Mouse (Mus musculus): ENCODE data around the gene Il17ra.

Il17ra gene

GRCm38 (mm10) chr6:120463086-120463871 is at the start of gene Il17ra:
Gene Il17ra, plus strand, starts transcription at chr6:120463247.
- DNase-seq (ENCODE audit: extremely low spot score) = peak; percentile 82

- no peak for DNase-seq (ENCODE audit: extremely low spot score)
Measured at GRCm38 (mm10) chr6:120438161-120438560, 24.9 kb upstream of the Il17ra start.

GRCm38 (mm10) chr6:120442171-120442749 is 20.8 kb upstream of the Il17ra start:
- no peak for DNase-seq (ENCODE audit: extremely low spot score)

GRCm38 (mm10) chr6:120443363-120444355 is 19.4 kb upstream of the Il17ra start:
- no peak for DNase-seq (ENCODE audit: extremely low spot score)

- DNase-seq (ENCODE audit: extremely low spot score) = no peak
Measured at GRCm38 (mm10) chr6:120450208-120450607, 12.8 kb upstream of the Il17ra start.

GRCm38 (mm10) chr6:120452384-120453102 is 10.5 kb upstream of the Il17ra start:
- DNase-seq (ENCODE audit: extremely low spot score) = no peak

GRCm38 (mm10) chr6:120453103-120453445 is 10.0 kb upstream of the Il17ra start:
- DNase-seq (ENCODE audit: extremely low spot score) = no peak

- DNase-seq (ENCODE audit: extremely low spot score) = no peak
Measured at GRCm38 (mm10) chr6:120453556-120453955, 9.5 kb upstream of the Il17ra start.

GRCm38 (mm10) chr6:120454627-120455077 is 8.4 kb upstream of the Il17ra start:
- no peak for DNase-seq (ENCODE audit: extremely low spot score)

GRCm38 (mm10) chr6:120457074-120457473 is 6.0 kb upstream of the Il17ra start:
- DNase-seq (ENCODE audit: extremely low spot score) = no peak

- no peak for DNase-seq (ENCODE audit: extremely low spot score)
Measured at GRCm38 (mm10) chr6:120457751-120458150, 5.3 kb upstream of the Il17ra start.

GRCm38 (mm10) chr6:120461217-120461616 is 1.8 kb upstream of the Il17ra start:
- no peak for DNase-seq (ENCODE audit: extremely low spot score)

- no peak for DNase-seq (ENCODE audit: extremely low spot score)
Measured at GRCm38 (mm10) chr6:120462251-120462650, 796 bp upstream of the Il17ra start.

- DNase-seq (ENCODE audit: extremely low spot score) = no peak
Measured at GRCm38 (mm10) chr6:120463884-120464283, 837 bp downstream of the Il17ra start.

- DNase-seq (ENCODE audit: extremely low spot score) = no peak
Measured at GRCm38 (mm10) chr6:120464406-120464939, 1.4 kb downstream of the Il17ra start.

- no peak for DNase-seq (ENCODE audit: extremely low spot score)
Measured at GRCm38 (mm10) chr6:120465393-120465792, 2.3 kb downstream of the Il17ra start.

GRCm38 (mm10) chr6:120466609-120467329 is 3.7 kb downstream of the Il17ra start:
- DNase-seq (ENCODE audit: extremely low spot score) = no peak

GRCm38 (mm10) chr6:120468259-120468658 is 5.2 kb downstream of the Il17ra start:
- DNase-seq (ENCODE audit: extremely low spot score) = no peak

- DNase-seq (ENCODE audit: extremely low spot score) = no peak
Measured at GRCm38 (mm10) chr6:120469268-120469667, 6.2 kb downstream of the Il17ra start.

- no peak for DNase-seq (ENCODE audit: extremely low spot score)
Measured at GRCm38 (mm10) chr6:120469770-120470169, 6.7 kb downstream of the Il17ra start.

- no peak for DNase-seq (ENCODE audit: extremely low spot score)
Measured at GRCm38 (mm10) chr6:120470666-120471065, 7.6 kb downstream of the Il17ra start.
